Mouse (Mus musculus): ENCODE data around the gene Fam90a1a. TPM values are rescaled to one million over a fixed set of nuclear protein-coding genes. Genes with fewer than 3 reads are reported as not detected.

Gene Fam90a1a
- total RNA-seq, 2 experiments from 2014 or later: not detected

Other genes with a start within 250 kb of the Fam90a1a start
- not detected for gene Defa24, start 224.2 kb upstream of the Fam90a1a start, total RNA-seq (2021)
- gene Defb50, start 135.2 kb upstream of the Fam90a1a start, total RNA-seq (2021): not detected
- not detected for gene Defb2, start 118.8 kb upstream of the Fam90a1a start, total RNA-seq (2021)
- gene Defb10, start 99.8 kb upstream of the Fam90a1a start, total RNA-seq (2021): not detected
- gene Defb9, start 73.3 kb upstream of the Fam90a1a start, total RNA-seq (2021): not detected
- gene Defb11, start 52.3 kb upstream of the Fam90a1a start, total RNA-seq (2021): not detected
- gene Defb15, start 26.0 kb upstream of the Fam90a1a start, total RNA-seq (2021): not detected
- not detected for gene Defb35, start 20.4 kb upstream of the Fam90a1a start, total RNA-seq (2021)
- gene Defb13, start 12.0 kb upstream of the Fam90a1a start, total RNA-seq (2021): not detected
- not detected for gene Ccdc70, start 11.1 kb downstream of the Fam90a1a start, total RNA-seq (2021)
- under 1 TPM in 1 of 2 experiments, not detected in 1; 0.20 TPM for gene Atp7b, start 101.6 kb downstream of the Fam90a1a start, total RNA-seq (2021)
- gene Alg11, start 102.0 kb downstream of the Fam90a1a start, total RNA-seq (2021): 10 to 100 TPM in 1 of 2 experiments, 1 to 10 TPM in 1; 8.8 to 11.2 TPM
- gene Nek5, start 166.3 kb downstream of the Fam90a1a start, total RNA-seq (2021): not detected
- gene Nek3, start 207.7 kb downstream of the Fam90a1a start, total RNA-seq (2021): 1 to 10 TPM; 2.6 to 2.7 TPM
- gene Ckap2, start 227.1 kb downstream of the Fam90a1a start, total RNA-seq (2021): 10 to 100 TPM in 1 of 2 experiments, 1 to 10 TPM in 1; 8.7 to 10.1 TPM
- 10 to 100 TPM; 29.0 to 31.1 TPM for gene Vps36, start 234.1 kb downstream of the Fam90a1a start, total RNA-seq (2021)